In the genomic region with DNA sequence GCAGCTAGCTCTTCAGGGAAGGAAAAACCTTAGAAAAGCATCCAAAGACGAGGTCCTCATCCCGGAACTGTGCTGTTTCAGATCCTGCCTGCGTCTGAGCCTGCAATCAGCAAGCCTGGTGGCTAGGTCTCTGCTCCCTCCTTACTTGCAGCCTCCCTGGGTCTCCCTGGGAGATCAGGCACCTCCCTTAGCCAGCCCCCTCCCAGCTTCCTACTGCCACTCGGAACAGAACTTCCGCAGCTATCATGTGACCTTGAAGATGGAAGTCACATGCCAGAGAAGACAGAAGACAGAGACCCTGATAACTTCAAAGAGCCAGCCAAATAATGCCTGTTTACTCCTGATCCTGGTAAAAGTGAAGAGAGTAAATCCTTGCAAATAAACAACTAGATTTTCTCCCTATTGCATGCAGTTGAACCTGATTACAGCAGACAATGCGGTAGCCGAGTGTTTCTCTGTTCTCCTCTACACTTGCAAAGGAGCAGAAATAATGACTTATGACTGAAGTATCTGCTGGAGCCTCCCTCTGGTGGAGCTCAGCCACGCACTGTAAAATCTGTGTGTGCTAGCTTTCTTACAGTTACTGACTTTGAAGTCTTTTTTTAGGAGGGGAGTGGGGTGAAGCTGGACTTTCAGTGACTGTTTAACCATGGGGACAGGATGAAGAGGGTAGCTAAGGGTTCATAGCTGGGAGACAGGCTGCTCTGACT, we compare ENCODE assay signal across 8 mouse cellular contexts. TPM values are rescaled to one million over a fixed set of nuclear protein-coding genes. Genes with fewer than 3 reads are reported as not detected.
DNase-seq lines count a peak whose midpoint lies in the region; ATAC-seq lines count a peak whose summit lies in the region.

No protein-coding gene starts in this region.

- H3K9ac ChIP-seq in embryonic facial prominence, embryonic 14.5 days (ENCODE audit: low read depth, low read length), result no peak overlapping the region; the same call in 1 of the 2 replicates
- H3K9ac ChIP-seq in intestine, embryonic 15.5 days, result peak overlapping the region; percentile 28; the same call in 1 of the 2 replicates
- H3K9ac ChIP-seq in lung, embryonic 15.5 days, result no peak overlapping the region
- H3K9ac ChIP-seq in midbrain, embryonic 16.5 days (ENCODE audit: low read depth, low read length), result no peak overlapping the region

- H3K9me3 ChIP-seq in erythroblast, embryonic 14.5 days (ENCODE audit: control insufficient read depth, low read length), result peaks cover 5% of the 10 kb centered on the region; the same call in 1 of the 2 replicates
- H3K9me3 ChIP-seq in embryonic facial prominence, embryonic 14.5 days (ENCODE audit: control insufficient read depth, low read length), result no peaks in the 10 kb centered on the region
- H3K9me3 ChIP-seq in intestine, embryonic 15.5 days, result no peaks in the 10 kb centered on the region
- no peaks in the 10 kb centered on the region for H3K9me3 ChIP-seq in lung, embryonic 15.5 days
- no peaks in the 10 kb centered on the region for H3K9me3 ChIP-seq in midbrain, embryonic 16.5 days (replicated peaks; ENCODE audit: control insufficient read depth, low read length, poor library complexity, severe bottlenecking)

- WGBS in embryonic facial prominence, embryonic 14.5 days, result 40% methylated on average over 8 of the region's 8 CpGs
- 26% methylated on average over 8 of the region's 8 CpGs for WGBS in intestine, embryonic 15.5 days
- WGBS in lung, embryonic 15.5 days, result 31% methylated on average over 8 of the region's 8 CpGs
- WGBS in midbrain, embryonic 16.5 days, result 55% methylated on average over 8 of the region's 8 CpGs

- H3K4me2 ChIP-seq in embryonic facial prominence, embryonic 14.5 days (ENCODE audit: low read depth, low read length), result peak overlapping the region; percentile 34
- H3K4me2 ChIP-seq in intestine, embryonic 15.5 days (replicated peaks), result peak overlapping the region; percentile 53
- H3K4me2 ChIP-seq in lung, embryonic 15.5 days, result peak overlapping the region; percentile 36
- H3K4me2 ChIP-seq in midbrain, embryonic 16.5 days (ENCODE audit: low read length), result no peak overlapping the region

- H3K27ac ChIP-seq in embryonic facial prominence, embryonic 14.5 days (replicated peaks; ENCODE audit: low read depth, low read length), result no peak overlapping the region
- H3K27ac ChIP-seq in intestine, embryonic 15.5 days, result 0 out of 2 replicates have a peak overlapping the region, but pooled peaks have one; percentile 27
- H3K27ac ChIP-seq in lung, embryonic 15.5 days, result no peak overlapping the region
- no peak overlapping the region for H3K27ac ChIP-seq in midbrain, embryonic 16.5 days (ENCODE audit: low read length)

- H3K4me1 ChIP-seq in erythroblast, embryonic 14.5 days (ENCODE audit: control insufficient read depth), result peaks cover 88% of the 10 kb centered on the region
- no peaks in the 10 kb centered on the region for H3K4me1 ChIP-seq in embryonic facial prominence, embryonic 14.5 days (ENCODE audit: control insufficient read depth, insufficient read depth, low read length)
- peaks cover 16% of the 10 kb centered on the region for H3K4me1 ChIP-seq in intestine, embryonic 15.5 days (replicated peaks)
- H3K4me1 ChIP-seq in lung, embryonic 15.5 days, result peaks cover 18% of the 10 kb centered on the region
- peaks cover 4% of the 10 kb centered on the region; the same call in 1 of the 2 replicates for H3K4me1 ChIP-seq in midbrain, embryonic 16.5 days (ENCODE audit: control insufficient read depth, insufficient read depth, low read length)

- DNase-seq in embryonic facial prominence, embryonic 14.5 days (ENCODE audit: low spot score), result no peak
- DNase-seq in thymus, adult 18-20 months, result peak; percentile 45 to 60

- no peak for ATAC-seq in erythroblast, adult 5-6 weeks (replicated peaks; ENCODE audit: low FRiP score, poor library complexity, severe bottlenecking)
- peak; percentile 48 for ATAC-seq in CD4-positive, CD25-positive, alpha-beta regulatory T cell, adult 4 months
- peak; percentile 31; the same call in 1 of the 2 replicates for ATAC-seq in embryonic facial prominence, embryonic 14.5 days (ENCODE audit: low read depth)
- ATAC-seq in intestine, embryonic 15.5 days, result peak; percentile 44; the same call in 1 of the 2 replicates
- 0 out of 2 replicates have a peak, but pooled peaks have one; percentile 17 for ATAC-seq in lung, embryonic 15.5 days (ENCODE audit: borderline replicate concordance, extremely low read depth, low FRiP score, low TSS enrichment)
- ATAC-seq in midbrain, embryonic 16.5 days, result no peak

- no peaks in the 10 kb centered on the region for H3K27me3 ChIP-seq in erythroblast, embryonic 14.5 days (ENCODE audit: control insufficient read depth)
- H3K27me3 ChIP-seq in embryonic facial prominence, embryonic 14.5 days (replicated peaks; ENCODE audit: control insufficient read depth, insufficient read depth, low read length), result no peaks in the 10 kb centered on the region
- H3K27me3 ChIP-seq in intestine, embryonic 15.5 days (replicated peaks), result no peaks in the 10 kb centered on the region
- no peaks in the 10 kb centered on the region for H3K27me3 ChIP-seq in lung, embryonic 15.5 days
- H3K27me3 ChIP-seq in midbrain, embryonic 16.5 days (ENCODE audit: control insufficient read depth, insufficient read depth, low read depth, low read length), result no peaks in the 10 kb centered on the region

- H3K36me3 ChIP-seq in erythroblast, embryonic 14.5 days (ENCODE audit: control insufficient read depth), result peaks cover 52% of the 10 kb centered on the region
- H3K36me3 ChIP-seq in embryonic facial prominence, embryonic 14.5 days (ENCODE audit: control insufficient read depth, insufficient read depth, low read length), result no peaks in the 10 kb centered on the region
- H3K36me3 ChIP-seq in intestine, embryonic 15.5 days, result no peaks in the 10 kb centered on the region
- no peaks in the 10 kb centered on the region for H3K36me3 ChIP-seq in lung, embryonic 15.5 days
- no peaks in the 10 kb centered on the region for H3K36me3 ChIP-seq in midbrain, embryonic 16.5 days (ENCODE audit: control insufficient read depth, insufficient read depth, low read length)

- peak overlapping the region; percentile 42 for H3K4me3 ChIP-seq in erythroblast, embryonic 14.5 days (replicated peaks)
- no peak overlapping the region; the same call in 1 of the 2 replicates for H3K4me3 ChIP-seq in embryonic facial prominence, embryonic 14.5 days (ENCODE audit: low read depth, low read length)
- peak overlapping the region; percentile 19; the same call in 1 of the 2 replicates for H3K4me3 ChIP-seq in intestine, embryonic 15.5 days (replicated peaks)
- H3K4me3 ChIP-seq in lung, embryonic 15.5 days, result peak overlapping the region; percentile 18; the same call in 1 of the 2 replicates
- H3K4me3 ChIP-seq in midbrain, embryonic 16.5 days (ENCODE audit: low read depth, low read length), result no peak overlapping the region

RNA-seq across cellular contexts. Expression of gene Wdr26, which starts 22.7 kb away (rescaled TPM):
- polyA plus RNA-seq in erythroblast, embryonic 14.5 days (2012), result 12.7 and 17.8 TPM in 2 replicates
- total RNA-seq in erythroblast, adult 5-6 weeks (2015; ENCODE audit: low replicate concordance), result 871 and 922 TPM in 2 replicates
- 1,326 and 1,581 TPM in 2 replicates for total RNA-seq in erythroblast, adult 5-6 weeks (2017; ENCODE audit: low replicate concordance)
- 10 to 100 TPM; 34.7 to 40.9 TPM for polyA plus RNA-seq in CD4-positive, CD25-positive, alpha-beta regulatory T cell, adult 4 months (2017; shearing (Covaris generic))
- 41.7 and 50.8 TPM in 2 replicates for polyA plus RNA-seq in embryonic facial prominence, embryonic 14.5 days (2014; fragmentation: Nextera tagmentation; extraction: Ambion mirVana)
- polyA plus RNA-seq in intestine, embryonic 15.5 days (2015; fragmentation: Nextera tagmentation; extraction: Ambion mirVana), result 30.2 and 33.0 TPM in 2 replicates
- polyA plus RNA-seq in lung, embryonic 15.5 days (2015; fragmentation: Nextera tagmentation; extraction: Ambion mirVana), result 27.5 and 30.6 TPM in 2 replicates
- 32.7 and 33.7 TPM in 2 replicates for polyA plus RNA-seq in midbrain, embryonic 16.5 days (2015; fragmentation: Nextera tagmentation; extraction: Ambion mirVana)

Comparison
In these comparisons a context has a peak if more than half of its experiments do, and no peak if none do; other contexts are left out.
1. H3K4me3 ChIP-seq: peak in erythroblast, embryonic 14.5 days (single experiment), intestine, embryonic 15.5 days (single experiment) and lung, embryonic 15.5 days (single experiment); none in embryonic facial prominence, embryonic 14.5 days (single experiment) and midbrain, embryonic 16.5 days (single experiment).
2. ATAC-seq: peak in CD4-positive, CD25-positive, alpha-beta regulatory T cell, adult 4 months (single experiment), embryonic facial prominence, embryonic 14.5 days (single experiment), intestine, embryonic 15.5 days (single experiment) and lung, embryonic 15.5 days (single experiment); none in erythroblast, adult 5-6 weeks (single experiment) and midbrain, embryonic 16.5 days (single experiment).